Mouse (Mus musculus) bone marrow macrophage, adult 2 months (primary cell): ENCODE measurements around the gene Gon7. TPM values are rescaled to one million over a fixed set of nuclear protein-coding genes. Genes with fewer than 3 reads are reported as not detected.

ENCODE experiments used
- H3K27ac ChIP-seq: 2 replicates; pipeline ENCODE4 v1.5.1; 2012; ENCODE audit warnings: low read depth, low read length; ENCODE audit not compliant: insufficient read depth
- H3K4me1 ChIP-seq: 2 replicates; pipeline ENCODE4 v1.6.1; 2012; ENCODE audit warnings: low read length; ENCODE audit not compliant: control insufficient read depth, insufficient read depth
- H3K4me3 ChIP-seq: 2 replicates; pipeline ENCODE4 v1.5.1; 2012; ENCODE audit warnings: mild to moderate bottlenecking, low read length, moderate library complexity; ENCODE audit not compliant: insufficient read depth
- CTCF ChIP-seq: IDR thresholded peaks from 2 replicates; pipeline ENCODE4 v1.5.1; 2012; ENCODE audit warnings: low read depth, mild to moderate bottlenecking, low read length, moderate library complexity
- POLR2A ChIP-seq: IDR thresholded peaks from 2 replicates; pipeline ENCODE4 v1.6.1; 2012; ENCODE audit warnings: mild to moderate bottlenecking, low read depth, low read length, borderline replicate concordance
- polyA plus RNA-seq: library from polyadenylated mRNA; stranded (reverse); fragments of >200 nt; gene quantifications from 2 replicates; pipeline ENCODE4 v1.2.4, GENCODE M21; 2012; ENCODE audit not compliant: missing spikeins, insufficient read depth, insufficient read length

The Gon7 gene
- polyA plus RNA-seq, 1 experiment = 14.3 TPM

DNA sequence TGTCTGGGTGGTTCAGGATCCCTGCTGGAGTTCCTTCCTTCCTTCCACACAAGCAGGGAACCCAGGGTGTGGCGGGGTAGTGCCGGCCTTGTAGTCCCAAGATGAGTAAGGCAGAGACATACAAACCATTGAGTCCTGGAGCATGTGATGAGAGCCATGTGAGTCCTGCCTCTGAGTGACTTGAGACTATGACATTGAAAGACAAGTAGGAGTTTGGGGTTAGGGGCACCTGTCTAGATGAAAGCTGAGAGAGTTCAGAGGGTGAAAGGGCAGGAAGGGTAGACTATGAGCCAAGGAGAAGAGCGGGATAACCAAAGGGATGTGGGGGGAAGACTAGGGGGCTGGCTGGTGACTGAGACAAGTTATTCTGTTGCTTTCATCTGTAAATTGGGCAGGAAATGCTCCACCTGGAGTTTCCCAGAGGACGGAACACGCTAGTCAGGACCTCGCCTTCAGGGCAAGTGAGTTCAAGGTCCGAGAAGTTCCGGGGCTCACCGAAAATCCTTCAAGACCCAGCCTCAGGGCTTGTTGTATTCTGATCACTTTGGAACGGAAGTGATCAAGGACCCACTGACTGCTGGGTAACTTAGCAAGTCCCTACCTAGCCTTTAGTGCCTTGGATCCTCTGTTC is 50.7 kb downstream of the Gon7 start:
- peaks cover 15% of the 10 kb centered on the region for H3K4me1 ChIP-seq
- TF ChIP-seq POLR2A (no peak), CTCF (no peak)
- H3K27ac ChIP-seq = no peak overlapping the region

DNA sequence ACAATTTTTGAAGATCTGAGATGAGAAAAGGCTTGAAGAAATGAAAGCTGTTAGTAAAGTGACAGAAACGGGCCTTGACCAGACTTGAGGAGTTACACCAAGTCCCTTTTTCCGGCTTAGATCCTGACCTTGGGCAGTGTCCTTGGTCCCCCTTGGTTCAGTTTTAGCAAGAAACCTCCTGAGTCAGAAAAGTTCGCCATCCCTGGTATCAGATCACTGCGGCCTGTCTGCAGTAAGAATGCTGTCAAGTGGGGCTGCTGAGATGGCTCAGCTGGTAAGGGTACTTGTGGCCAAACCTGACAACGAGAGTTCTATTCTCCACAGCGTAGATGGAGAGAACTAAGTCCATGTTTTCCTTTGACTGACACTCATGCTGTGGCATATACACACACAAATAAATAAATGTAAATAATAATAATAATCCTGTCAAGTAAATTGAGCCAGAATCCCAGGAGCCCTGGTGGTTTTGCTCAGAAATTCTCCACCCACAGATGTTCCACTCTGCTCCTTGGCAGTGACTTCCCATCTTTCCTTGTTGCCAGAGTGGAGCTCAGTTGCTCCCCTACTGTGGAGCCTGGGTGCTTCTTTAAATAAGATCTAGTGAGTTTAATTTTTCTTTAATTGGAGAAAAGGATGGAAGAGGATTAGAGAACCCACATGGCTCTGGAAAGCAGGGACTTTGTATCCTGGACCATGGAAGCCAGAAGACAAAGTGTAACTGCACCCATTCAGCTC is 51.5 kb downstream of the Gon7 start:
- TF ChIP-seq POLR2A = no peak
- no peak for TF ChIP-seq CTCF
- Histone ChIP-seq H3K27ac (no peak overlapping the region), H3K4me1 (peaks cover 22% of the 10 kb centered on the region), H3K4me3 (peak overlapping the region; percentile 72)

More for the DNA sequence above, 50.7 kb downstream of the Gon7 start:
- no peak overlapping the region for H3K4me3 ChIP-seq

DNA sequence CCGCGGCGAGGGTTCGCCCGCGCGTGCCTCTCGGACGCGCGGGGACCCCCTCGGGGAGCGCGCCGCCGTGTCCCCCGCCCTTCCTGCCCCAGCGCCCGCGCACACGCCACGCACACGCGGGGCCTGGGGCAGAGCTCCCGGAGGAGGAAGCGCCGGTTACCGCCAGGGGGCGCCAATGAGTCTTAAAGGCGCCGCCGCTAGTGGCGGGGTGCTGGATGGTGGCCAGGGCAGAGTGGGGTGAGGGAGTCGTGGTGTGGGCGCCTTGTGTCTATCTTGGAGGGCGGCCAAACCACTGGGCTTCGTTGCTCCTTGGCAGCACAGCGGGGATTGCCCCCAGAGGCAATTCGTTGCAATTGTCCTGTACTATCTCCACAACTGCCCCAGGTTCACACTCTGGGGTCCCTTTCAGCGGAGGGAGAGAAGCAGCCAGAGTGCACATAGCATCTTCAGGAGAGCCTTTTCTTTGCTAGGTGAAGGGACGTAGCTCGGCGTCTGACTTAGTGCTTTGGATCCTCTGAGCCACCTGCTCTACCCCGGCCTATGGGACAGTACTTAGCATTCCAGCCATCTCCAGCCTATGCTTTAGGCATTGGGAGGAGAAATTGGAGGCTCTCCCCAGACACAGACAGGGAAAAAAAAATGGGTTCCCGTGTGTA is 52.3 kb downstream of the Gon7 start:
- Histone ChIP-seq H3K4me1 (peaks cover 22% of the 10 kb centered on the region), H3K4me3 (peak overlapping the region; percentile 72), H3K27ac (peak overlapping the region; percentile 61)
- TF ChIP-seq CTCF = peak; percentile 87
- TF ChIP-seq POLR2A = no peak

DNA sequence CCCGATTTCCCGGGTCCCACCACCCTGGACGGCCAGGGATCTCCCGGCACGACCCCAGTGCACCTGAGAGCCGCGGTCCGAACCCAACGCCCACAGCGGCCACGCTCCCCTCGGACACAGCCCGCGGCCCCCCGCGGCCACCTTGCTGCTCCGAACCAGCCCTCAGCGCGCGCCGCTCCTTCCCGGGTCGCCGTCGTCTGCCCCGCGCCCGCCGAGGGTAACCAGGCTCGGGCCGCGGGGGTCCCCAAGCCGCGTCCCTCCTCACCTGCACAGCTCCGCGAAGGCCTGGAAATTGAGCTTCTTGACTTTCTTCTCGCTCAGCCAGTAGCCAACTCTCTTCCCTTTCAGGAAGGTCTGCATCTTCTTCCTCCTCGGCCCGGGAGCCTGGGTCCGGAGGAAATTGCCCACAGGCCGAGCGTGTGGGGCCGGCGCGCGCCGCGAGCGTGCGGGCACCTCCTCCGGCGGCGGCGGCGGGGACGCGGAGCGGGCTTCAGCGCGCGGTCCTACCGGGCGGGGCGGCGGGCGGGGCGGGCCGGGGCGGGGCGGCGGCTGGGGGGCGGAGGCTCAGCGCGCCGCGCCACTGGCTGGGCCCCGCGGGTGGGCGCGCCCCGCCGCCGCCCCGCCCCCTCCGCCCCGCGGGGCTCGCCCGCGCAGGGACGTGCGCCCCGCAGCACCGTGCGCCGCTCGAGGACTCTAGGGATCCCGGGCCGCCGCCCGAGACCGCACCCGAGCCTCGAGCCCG is 53.0 kb downstream of the Gon7 start, which contains the start of gene Itpk1:
Gene Itpk1 (minus strand): TSS at position 474 of the 742 bp plus-strand sequence.
- H3K27ac ChIP-seq = peak within 1 kb of the TSS; percentile 61
- TF ChIP-seq CTCF = no peak
- TF ChIP-seq POLR2A = no peak
- H3K4me3 ChIP-seq = peak within 1 kb of the TSS; percentile 96
- H3K4me1 ChIP-seq = peaks cover 22% of the 10 kb centered on the region

DNA sequence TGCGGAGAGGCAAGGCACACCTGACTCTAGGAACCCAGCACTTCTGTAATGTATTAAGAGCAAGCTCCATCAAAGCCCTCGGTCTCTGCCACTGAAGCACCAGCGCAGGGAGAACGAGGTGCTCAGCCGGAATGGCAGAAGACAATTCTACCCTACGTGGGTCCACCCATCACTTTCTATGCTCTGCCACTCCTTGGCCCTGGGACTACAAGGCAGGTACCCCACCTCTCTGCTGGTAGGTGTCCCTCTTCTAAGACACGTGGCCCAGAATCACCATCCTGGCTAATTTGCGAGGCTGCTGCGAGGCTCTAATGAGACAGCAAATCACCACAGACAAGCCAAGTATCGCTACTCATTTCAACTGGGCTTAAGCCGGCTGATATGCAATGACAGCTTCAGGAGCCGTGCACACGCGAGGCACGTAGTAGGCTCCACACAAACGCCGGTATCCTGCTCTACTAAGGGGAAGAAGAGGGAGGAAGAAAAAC is 53.6 kb downstream of the Gon7 start:
- H3K27ac ChIP-seq = no peak overlapping the region
- H3K4me1 ChIP-seq = peaks cover 25% of the 10 kb centered on the region
- H3K4me3 ChIP-seq = peak overlapping the region; percentile 96
- no peak for TF ChIP-seq POLR2A
- no peak for TF ChIP-seq CTCF

DNA sequence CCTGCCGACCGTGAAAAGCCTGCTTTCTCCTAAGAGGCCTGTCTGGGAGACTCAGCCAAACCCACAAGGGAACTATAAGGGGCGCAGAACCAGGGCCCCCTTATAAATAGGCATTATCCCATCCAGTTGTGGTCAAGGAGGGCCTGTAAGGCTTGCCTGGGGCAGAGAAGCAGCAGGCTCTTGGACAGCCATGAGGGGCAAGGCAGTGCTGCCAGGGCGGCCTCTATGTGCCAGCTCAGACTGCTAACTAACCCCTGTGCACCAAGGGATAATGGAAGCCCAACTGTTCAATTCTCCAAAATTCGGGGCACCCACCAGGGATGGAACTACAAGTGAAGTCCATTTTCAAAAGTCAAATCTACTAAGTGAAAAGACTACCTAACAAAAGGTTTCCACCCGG is 54.2 kb downstream of the Gon7 start:
- Histone ChIP-seq H3K27ac (no peak overlapping the region), H3K4me1 (peaks cover 28% of the 10 kb centered on the region), H3K4me3 (peak overlapping the region; percentile 96)
- TF ChIP-seq CTCF (no peak), POLR2A (0 out of 2 replicates have a peak, but pooled peaks have one; percentile 34)

Other genes starting within 250 kb of the Gon7 start
- gene Chga, start 202.8 kb downstream of the Gon7 start, polyA plus RNA-seq = not detected in 2 replicates
- gene Itpk1, start 52.9 kb downstream of the Gon7 start, polyA plus RNA-seq = 23.5 and 28.0 TPM in 2 replicates
- 1.3 TPM in 1 of 2 replicates, not detected in the other for gene Moap1, start 14.1 kb downstream of the Gon7 start, polyA plus RNA-seq
- 8.0 and 8.1 TPM in 2 replicates for gene Tmem251, start 14.0 kb downstream of the Gon7 start, polyA plus RNA-seq
- gene Gm28051, start within 50 bp of the Gon7 start, polyA plus RNA-seq = not detected in 2 replicates
- 16.1 and 17.9 TPM in 2 replicates for gene Ubr7, start 164 bp upstream of the Gon7 start, polyA plus RNA-seq
- gene Gm20604, start 869 bp upstream of the Gon7 start, polyA plus RNA-seq = 5.0 and 7.7 TPM in 2 replicates
- 12.4 and 14.9 TPM in 2 replicates for gene Btbd7, start 120.7 kb upstream of the Gon7 start, polyA plus RNA-seq
- gene Cox8c, start 141.5 kb upstream of the Gon7 start, polyA plus RNA-seq = not detected in 2 replicates
- gene Unc79, start 191.1 kb upstream of the Gon7 start, polyA plus RNA-seq = 0.16 TPM in 1 of 2 replicates, not detected in the other